Mouse (Mus musculus) 416B (cell line): Measurements from ENCODE around the gene Hectd2.

ENCODE experiments used
- DNase-seq: peaks from one replicate; pipeline ENCODE4 v3.0.0; 2011; ENCODE audit warnings: low read depth

The Hectd2 gene

DNA sequence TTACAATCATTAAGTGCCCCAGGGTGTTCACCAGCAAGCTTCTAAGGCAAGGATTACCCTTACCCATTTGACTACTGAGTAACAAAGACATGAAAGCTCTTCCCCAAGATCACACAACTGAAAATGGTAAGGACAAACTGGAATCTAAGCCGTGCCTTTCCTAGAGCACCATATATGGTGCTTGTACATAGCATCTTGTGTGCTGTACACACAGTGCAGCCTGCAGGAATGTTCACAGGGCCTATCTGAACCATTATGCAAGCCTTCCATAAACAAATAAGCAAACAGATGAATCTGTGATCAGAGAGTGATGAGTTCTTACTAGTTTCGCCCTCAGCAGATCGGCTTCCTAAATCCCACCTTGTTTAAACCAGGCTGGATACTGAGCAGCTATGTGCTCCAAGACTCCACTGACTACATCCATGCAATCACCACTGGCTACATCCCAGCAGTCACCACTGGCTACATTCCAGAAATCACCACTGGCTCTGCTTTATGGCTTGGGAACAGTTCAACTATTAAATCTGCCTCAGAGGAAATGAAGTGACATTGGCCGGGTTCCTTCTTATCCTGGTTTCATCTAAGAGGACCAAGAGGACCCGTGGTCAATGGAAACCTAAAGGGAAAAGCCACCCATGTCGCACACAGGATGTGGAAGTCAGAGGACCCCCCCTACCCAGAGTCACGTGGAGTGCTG is 91.8 kb downstream of the Hectd2 start:
- no peak for DNase-seq

DNA sequence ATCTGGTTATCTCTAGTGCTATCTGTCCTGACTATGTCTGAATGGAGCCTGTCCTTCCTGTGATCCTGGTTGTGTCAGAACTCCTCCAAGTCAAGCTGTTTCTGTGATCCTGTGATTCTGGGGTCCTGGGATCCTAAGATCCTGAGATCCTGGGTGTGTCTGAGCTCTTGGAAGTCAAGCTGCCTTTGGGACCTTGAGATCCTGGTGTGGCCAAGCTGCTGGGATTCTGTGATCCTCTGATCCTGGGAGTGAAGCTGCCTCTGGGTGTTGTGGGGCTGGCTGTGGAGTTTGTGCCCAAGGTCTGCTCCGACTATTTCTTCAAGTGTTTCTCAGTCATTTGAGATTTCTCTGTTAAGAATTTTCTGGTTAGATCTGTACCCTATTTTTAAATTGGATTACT is 98.2 kb downstream of the Hectd2 start:
- DNase-seq = no peak

DNA sequence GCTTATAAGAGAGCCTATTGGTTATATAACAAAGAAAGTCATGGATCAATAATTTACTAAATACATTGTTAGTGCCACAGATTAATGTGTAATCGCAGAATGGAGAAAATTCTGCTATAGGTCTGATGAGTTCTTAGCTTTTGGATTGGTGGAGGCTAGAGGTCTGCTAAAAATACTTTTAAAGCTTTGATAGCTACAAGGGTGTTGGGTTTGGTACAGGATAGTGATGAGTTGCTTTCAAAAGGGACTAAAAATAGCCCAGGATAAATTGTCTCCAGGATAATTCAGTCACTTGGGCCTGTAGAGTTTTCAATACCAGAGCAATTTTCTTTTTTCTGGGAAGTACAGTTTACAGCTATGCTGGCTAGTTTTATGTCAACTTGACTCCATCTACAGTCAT is 108.3 kb downstream of the Hectd2 start:
- DNase-seq = no peak

DNA sequence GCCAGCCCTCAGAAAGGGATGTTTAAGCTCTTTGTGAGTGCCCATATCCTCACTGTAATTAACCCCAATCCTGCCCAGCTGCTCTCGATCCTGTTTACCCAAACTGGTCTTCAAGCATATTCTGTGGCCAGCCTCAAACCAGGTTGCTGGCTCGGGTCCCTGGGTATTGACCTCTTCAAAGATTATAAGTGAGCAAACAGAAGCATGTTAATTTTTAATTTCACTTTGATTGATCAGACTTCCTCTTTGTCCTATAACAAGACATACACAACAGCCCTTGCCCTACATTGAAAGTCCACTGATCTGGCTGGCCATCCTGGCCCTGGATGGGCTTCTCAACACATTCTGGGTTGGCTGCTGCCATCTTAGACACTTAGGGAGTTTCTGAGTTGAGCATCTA is 109.5 kb downstream of the Hectd2 start:
- DNase-seq = no peak

DNA sequence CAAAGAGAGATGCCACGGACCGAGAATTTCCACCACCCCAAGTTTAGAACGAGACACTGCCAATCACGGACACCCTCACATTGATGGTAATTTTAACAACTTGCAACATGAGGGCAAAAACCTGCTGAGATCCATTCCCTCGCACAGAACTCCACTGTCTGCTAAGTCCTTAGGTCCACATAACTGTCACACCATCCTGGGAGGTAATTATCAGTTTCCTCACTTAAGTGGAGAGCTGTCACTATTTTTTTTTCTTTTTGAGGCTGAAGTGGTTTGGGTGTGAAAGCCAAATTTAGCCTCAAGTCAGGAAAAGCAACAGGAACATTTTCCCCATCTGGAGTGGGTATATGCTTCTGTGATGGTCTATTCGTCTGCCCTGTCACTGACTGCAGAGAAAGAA is 110.0 kb downstream of the Hectd2 start:
- no peak for DNase-seq

DNA sequence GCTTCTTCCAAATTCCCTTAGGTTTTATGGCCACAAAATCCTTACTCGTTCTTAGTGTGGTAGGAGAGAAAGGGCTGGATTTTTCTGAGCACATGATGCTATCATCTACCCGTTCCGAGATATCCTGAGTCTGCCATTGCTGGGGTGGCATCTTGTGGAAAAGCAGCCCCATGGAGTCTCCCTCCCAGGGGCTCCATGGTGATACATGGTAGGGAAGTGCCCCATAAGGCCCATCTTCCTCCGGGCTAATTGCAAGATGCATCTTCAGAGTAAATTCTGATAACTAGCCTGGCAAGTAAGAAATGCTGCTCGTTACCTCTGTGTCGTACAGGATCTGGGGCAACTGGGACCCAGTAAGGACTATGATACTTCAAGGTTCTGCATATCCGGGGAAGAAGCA is 110.8 kb downstream of the Hectd2 start:
- DNase-seq = no peak

DNA sequence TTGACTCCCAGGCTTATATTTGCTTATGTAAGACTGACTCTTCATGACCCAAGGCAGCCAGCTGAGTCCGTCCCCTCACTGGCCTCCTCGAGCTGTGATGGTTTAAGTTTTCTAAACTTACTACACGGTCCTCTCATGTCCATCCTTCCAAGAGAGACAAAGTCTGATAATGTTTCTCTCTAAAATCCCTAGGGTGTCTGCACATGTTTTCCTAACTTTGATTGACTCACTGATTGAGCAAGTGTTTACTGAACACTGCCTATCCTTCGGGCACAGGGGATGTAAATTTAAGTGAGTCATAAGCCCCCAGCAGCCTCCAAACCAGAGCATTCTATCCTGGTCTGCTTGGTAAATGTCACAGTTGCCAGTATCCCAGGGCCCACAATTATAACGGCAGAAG is 111.2 kb downstream of the Hectd2 start:
- DNase-seq = no peak

DNA sequence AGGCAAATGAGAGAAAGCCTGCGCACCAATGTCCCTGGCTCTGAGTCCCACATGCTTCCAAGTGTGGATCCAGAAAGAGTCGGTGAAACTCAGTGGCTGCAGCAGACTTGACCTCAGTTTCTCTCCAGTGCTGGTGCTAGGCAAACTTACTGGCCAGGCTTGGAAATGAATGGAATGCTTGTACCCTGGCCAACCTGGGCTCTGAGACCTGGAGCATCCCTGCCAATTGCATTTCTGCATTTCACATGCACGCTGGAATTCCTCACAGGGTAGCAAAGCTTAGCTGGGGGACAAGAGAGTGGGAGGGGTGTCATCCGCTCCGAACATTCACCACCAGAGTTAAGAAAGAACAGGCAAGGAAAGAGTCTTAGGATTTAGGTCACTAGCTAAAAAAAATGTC is 112.0 kb downstream of the Hectd2 start:
- DNase-seq = no peak

DNA sequence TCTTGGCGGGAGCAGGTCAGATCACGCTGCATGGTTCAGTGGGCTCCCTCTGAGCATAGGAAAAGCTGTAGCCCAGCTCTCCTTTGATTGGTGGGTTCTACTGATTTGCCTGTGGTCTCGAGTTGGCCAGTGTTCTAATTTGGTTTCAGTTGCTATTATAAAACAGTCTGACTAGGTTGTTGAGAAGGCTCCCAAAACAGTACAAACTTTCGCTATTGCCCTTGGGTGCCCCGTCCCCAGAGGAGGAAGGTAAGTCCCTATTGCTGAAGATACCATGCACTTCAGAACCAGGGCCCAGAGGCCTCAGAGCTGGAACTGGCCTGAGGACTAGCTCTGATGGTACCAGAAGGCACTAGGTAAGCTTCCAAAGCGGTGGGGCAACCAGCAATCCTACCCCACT is 112.9 kb downstream of the Hectd2 start:
- DNase-seq = no peak

DNA sequence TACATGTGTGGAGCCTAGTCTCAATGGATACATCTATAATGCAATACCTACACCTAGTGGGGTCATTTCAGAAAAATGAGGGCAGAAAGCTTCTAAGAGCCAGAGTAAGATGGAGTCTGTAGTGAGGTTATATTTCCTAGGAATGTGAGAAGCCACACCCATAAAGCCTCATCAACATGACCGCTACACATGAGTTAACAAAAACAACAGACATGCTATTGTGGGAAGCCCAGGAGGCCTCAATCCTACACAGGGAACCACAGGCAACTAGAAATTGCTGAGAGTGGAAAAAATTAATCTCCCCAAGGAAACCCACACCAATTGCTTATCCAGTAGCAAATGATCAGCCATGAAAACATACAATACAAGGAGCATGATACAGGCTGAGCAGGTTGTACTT is 113.7 kb downstream of the Hectd2 start:
- no peak for DNase-seq

DNA sequence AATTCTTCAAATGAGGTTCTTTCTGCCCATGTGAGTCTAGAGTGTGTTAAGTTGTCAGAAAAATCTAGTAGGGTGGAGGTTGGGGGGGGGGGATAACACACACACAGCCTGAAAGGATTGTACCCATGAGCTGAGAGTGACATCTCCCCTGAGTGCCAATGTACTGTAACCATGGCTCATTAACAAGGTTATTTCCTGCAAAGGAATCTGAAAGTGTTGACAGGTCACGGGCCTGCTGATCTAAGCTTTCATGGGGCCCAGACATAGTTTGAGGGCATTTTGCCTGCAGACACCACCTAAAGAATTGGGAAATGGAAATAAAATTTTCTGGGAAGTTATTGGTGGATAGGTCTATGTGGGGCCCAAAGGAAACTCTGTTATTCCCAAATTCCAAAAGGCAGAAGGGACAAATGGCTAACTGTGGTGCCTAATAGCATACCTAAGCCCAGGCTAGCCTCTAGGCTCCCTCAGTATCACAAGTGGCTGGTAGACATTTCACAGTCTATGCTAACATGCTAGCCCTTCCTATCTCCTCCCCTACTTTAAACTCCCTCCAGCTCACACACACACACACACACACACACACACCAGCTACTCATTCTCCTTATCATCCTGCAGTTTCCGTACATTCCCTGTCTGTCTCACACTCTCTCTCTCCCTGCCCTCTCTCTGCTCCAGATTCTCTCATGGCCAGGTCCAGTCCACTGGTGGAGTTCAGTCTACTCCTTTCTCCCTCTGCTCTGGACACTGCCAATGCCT is 114.6 kb downstream of the Hectd2 start:
- no peak for DNase-seq

DNA sequence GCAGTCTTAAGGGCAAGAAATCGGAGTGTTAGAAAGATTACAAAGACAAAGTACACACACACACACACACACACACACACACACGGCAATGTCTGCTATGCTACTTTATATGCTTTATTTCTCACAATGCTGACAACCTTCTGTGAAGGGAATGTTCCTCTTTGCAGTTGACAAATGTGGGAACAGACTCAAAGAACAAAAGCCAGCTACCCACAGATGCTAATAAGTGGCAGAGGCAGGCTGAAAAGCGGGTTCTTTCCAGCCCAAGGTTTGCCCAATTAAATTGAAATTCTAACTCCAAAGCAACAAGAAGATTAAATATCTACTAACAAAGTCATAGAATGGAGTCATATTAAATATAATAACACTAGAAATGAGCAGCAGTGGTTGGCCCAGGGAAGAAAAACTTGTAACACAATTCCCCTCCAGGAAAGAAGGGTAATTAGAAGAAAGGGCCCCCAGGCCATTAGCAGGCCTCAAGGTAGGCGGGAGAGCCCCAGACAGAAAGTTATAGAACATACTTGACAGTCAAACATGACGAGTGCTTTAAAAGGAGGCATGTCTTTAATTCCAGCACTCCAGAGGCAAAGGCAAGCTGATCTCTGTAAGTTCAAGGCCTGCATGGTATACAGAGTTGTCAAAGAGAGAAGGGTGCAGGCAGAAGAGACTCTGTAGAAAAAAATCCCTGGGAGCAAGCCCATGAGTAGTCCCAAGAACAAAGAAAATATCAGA is 115.4 kb downstream of the Hectd2 start:
- DNase-seq = no peak
